Mouse (Mus musculus) intestine, embryonic 15.5 days (tissue): ENCODE measurements around the gene Kat6b. TPM values are rescaled to one million over a fixed set of nuclear protein-coding genes. Genes with fewer than 3 reads are reported as not detected.

Experiments
- ATAC-seq: fragments of 200-750 bp; cut with Nextera tagmentation; 2 replicates; pipeline ENCODE4 v1.8.0; 2017; ENCODE audit warnings: moderate TSS enrichment, moderate library complexity
- H3K27ac ChIP-seq: fragments of 300-500 bp; sonication (generic); 2 replicates; pipeline ENCODE4 v1.5.1; 2015; ENCODE audit warnings: mild to moderate bottlenecking, inconsistent platforms
- H3K27me3 ChIP-seq: fragments of 300-500 bp; sonication (generic); replicated peaks from 2 replicates; pipeline ENCODE4 v1.6.1; 2015; ENCODE audit warnings: inconsistent platforms
- H3K36me3 ChIP-seq: fragments of 300-500 bp; sonication (generic); 2 replicates; pipeline ENCODE4 v1.6.1; 2015; ENCODE audit warnings: inconsistent platforms
- H3K4me1 ChIP-seq: fragments of 300-500 bp; sonication (generic); replicated peaks from 2 replicates; pipeline ENCODE4 v1.6.1; 2015; ENCODE audit warnings: inconsistent platforms
- H3K4me2 ChIP-seq: fragments of 300-500 bp; sonication (generic); replicated peaks from 2 replicates; pipeline ENCODE4 v1.6.1; 2015; ENCODE audit warnings: mild to moderate bottlenecking, inconsistent platforms
- H3K4me3 ChIP-seq: fragments of 300-500 bp; sonication (generic); replicated peaks from 2 replicates; pipeline ENCODE4 v1.5.1; 2015; ENCODE audit warnings: inconsistent platforms
- H3K9ac ChIP-seq: fragments of 300-500 bp; sonication (generic); 2 replicates; pipeline ENCODE4 v1.6.1; 2015; ENCODE audit warnings: inconsistent platforms
- H3K9me3 ChIP-seq: fragments of 300-500 bp; sonication (generic); 2 replicates; pipeline ENCODE4 v1.6.1; 2016; ENCODE audit warnings: inconsistent platforms
- WGBS: fragments of 180-500 bp; shearing (Covaris S2); methylation state at CpG from one replicate; pipeline ENCODE4 v1.1.7; 2015; 5-methylcytosine and 5-hydroxymethylcytosine counted together
- polyA plus RNA-seq: library from polyadenylated mRNA; unstranded; fragments of >200 nt; fragmentation: Nextera tagmentation; extraction: Ambion mirVana; gene quantifications from 2 replicates; pipeline ENCODE4 v1.2.1, GENCODE M21; 2015

The Kat6b gene
- polyA plus RNA-seq, 1 experiment from 2014 or later, result 10.6 TPM

- H3K9me3 ChIP-seq, result no peaks in the 10 kb centered on the region
- H3K27ac ChIP-seq, result no peak overlapping the region
- H3K4me3 ChIP-seq, result no peak overlapping the region
- no peak overlapping the region for H3K4me2 ChIP-seq
- H3K9ac ChIP-seq, result no peak overlapping the region
- no peak for ATAC-seq
- H3K36me3 ChIP-seq, result no peaks in the 10 kb centered on the region
- H3K4me1 ChIP-seq, result peaks cover 3% of the 10 kb centered on the region; the same call in 1 of the 2 replicates
- 85% methylated on average over 11 of the region's 11 CpGs for WGBS
- H3K27me3 ChIP-seq, result no peaks in the 10 kb centered on the region
These were observed 53.5 kb downstream of the Kat6b start for GRCm38 (mm10) chr14:21534542-21535272.

GRCm38 (mm10) chr14:21536485-21537181 lies 55.4 kb downstream of the Kat6b start:
- 87% methylated on average over 11 of the region's 11 CpGs for WGBS
- H3K4me2 ChIP-seq, result no peak overlapping the region
- H3K27ac ChIP-seq, result no peak overlapping the region
- no peaks in the 10 kb centered on the region for H3K36me3 ChIP-seq
- H3K9me3 ChIP-seq, result no peaks in the 10 kb centered on the region
- no peak for ATAC-seq
- peaks cover 3% of the 10 kb centered on the region; the same call in 1 of the 2 replicates for H3K4me1 ChIP-seq
- H3K27me3 ChIP-seq, result no peaks in the 10 kb centered on the region
- no peak overlapping the region for H3K9ac ChIP-seq
- no peak overlapping the region for H3K4me3 ChIP-seq

GRCm38 (mm10) chr14:21537838-21538237 lies 56.6 kb downstream of the Kat6b start:
- Histone ChIP-seq H3K36me3 (peaks cover 5% of the 10 kb centered on the region), H3K27me3 (no peaks in the 10 kb centered on the region), H3K27ac (no peak overlapping the region), H3K9ac (no peak overlapping the region), H3K4me2 (no peak overlapping the region), H3K9me3 (no peaks in the 10 kb centered on the region), H3K4me1 (no peaks in the 10 kb centered on the region), H3K4me3 (no peak overlapping the region)
- no peak for ATAC-seq
- 87% methylated on average over 3 of the region's 3 CpGs for WGBS

GRCm38 (mm10) chr14:21539731-21540130 lies 58.5 kb downstream of the Kat6b start:
- peaks cover 5% of the 10 kb centered on the region for H3K36me3 ChIP-seq
- WGBS, result 94% methylated on average over 3 of the region's 3 CpGs
- no peaks in the 10 kb centered on the region for H3K27me3 ChIP-seq
- H3K27ac ChIP-seq, result no peak overlapping the region
- H3K9me3 ChIP-seq, result no peaks in the 10 kb centered on the region
- no peak for ATAC-seq
- H3K9ac ChIP-seq, result no peak overlapping the region
- no peak overlapping the region for H3K4me3 ChIP-seq
- 0 out of 2 replicates have a peak, but pooled peaks cover under 1% of the 10 kb centered on the region for H3K4me1 ChIP-seq
- no peak overlapping the region for H3K4me2 ChIP-seq

GRCm38 (mm10) chr14:21540361-21540760 lies 59.1 kb downstream of the Kat6b start:
- H3K4me1 ChIP-seq, result peaks cover 3% of the 10 kb centered on the region; the same call in 1 of the 2 replicates
- H3K4me2 ChIP-seq, result no peak overlapping the region
- H3K9ac ChIP-seq, result no peak overlapping the region
- H3K27me3 ChIP-seq, result no peaks in the 10 kb centered on the region
- 69% methylated on average over 3 of the region's 3 CpGs for WGBS
- H3K36me3 ChIP-seq, result peaks cover 5% of the 10 kb centered on the region
- H3K4me3 ChIP-seq, result no peak overlapping the region
- H3K27ac ChIP-seq, result no peak overlapping the region
- H3K9me3 ChIP-seq, result no peaks in the 10 kb centered on the region
- ATAC-seq, result no peak

GRCm38 (mm10) chr14:21545529-21545928 lies 64.3 kb downstream of the Kat6b start:
- peaks cover 15% of the 10 kb centered on the region for H3K4me1 ChIP-seq
- H3K4me2 ChIP-seq, result no peak overlapping the region
- H3K4me3 ChIP-seq, result no peak overlapping the region
- no peak overlapping the region for H3K27ac ChIP-seq
- ATAC-seq, result no peak
- H3K27me3 ChIP-seq, result no peaks in the 10 kb centered on the region
- WGBS, result 77% methylated on average over 4 of the region's 4 CpGs
- H3K9ac ChIP-seq, result no peak overlapping the region
- no peaks in the 10 kb centered on the region for H3K9me3 ChIP-seq
- peaks cover 5% of the 10 kb centered on the region for H3K36me3 ChIP-seq

GRCm38 (mm10) chr14:21546351-21546750 lies 65.1 kb downstream of the Kat6b start:
- H3K4me3 ChIP-seq, result no peak overlapping the region
- no peaks in the 10 kb centered on the region for H3K9me3 ChIP-seq
- ATAC-seq, result no peak
- H3K27me3 ChIP-seq, result no peaks in the 10 kb centered on the region
- no peak overlapping the region for H3K4me2 ChIP-seq
- H3K4me1 ChIP-seq, result peaks cover 15% of the 10 kb centered on the region
- H3K9ac ChIP-seq, result no peak overlapping the region
- 60% methylated on average over 3 of the region's 3 CpGs for WGBS
- H3K36me3 ChIP-seq, result peaks cover 5% of the 10 kb centered on the region
- H3K27ac ChIP-seq, result no peak overlapping the region

GRCm38 (mm10) chr14:21547297-21547696 lies 66.1 kb downstream of the Kat6b start:
- no peak overlapping the region for H3K4me3 ChIP-seq
- peaks cover 15% of the 10 kb centered on the region for H3K4me1 ChIP-seq
- H3K27me3 ChIP-seq, result no peaks in the 10 kb centered on the region
- no peak overlapping the region for H3K27ac ChIP-seq
- ATAC-seq, result no peak
- H3K4me2 ChIP-seq, result no peak overlapping the region
- H3K36me3 ChIP-seq, result peaks cover 2% of the 10 kb centered on the region
- H3K9ac ChIP-seq, result no peak overlapping the region
- 56% methylated on average over 7 of the region's 7 CpGs for WGBS
- H3K9me3 ChIP-seq, result no peaks in the 10 kb centered on the region

- WGBS, result 67% methylated on average over 3 of the region's 3 CpGs
- no peak for ATAC-seq
- H3K36me3 ChIP-seq, result no peaks in the 10 kb centered on the region
These were observed 66.7 kb downstream of the Kat6b start for GRCm38 (mm10) chr14:21547965-21548364.

GRCm38 (mm10) chr14:21548952-21549607 lies 67.8 kb downstream of the Kat6b start:
- WGBS, result 72% methylated on average over 6 of the region's 6 CpGs
- H3K4me1 ChIP-seq, result peaks cover 18% of the 10 kb centered on the region
- ATAC-seq, result no peak

More at GRCm38 (mm10) chr14:21547965-21548364, 66.7 kb downstream of the Kat6b start:
- H3K4me3 ChIP-seq, result no peak overlapping the region
- H3K9ac ChIP-seq, result no peak overlapping the region
- H3K9me3 ChIP-seq, result no peaks in the 10 kb centered on the region
- H3K27me3 ChIP-seq, result no peaks in the 10 kb centered on the region
- no peak overlapping the region for H3K27ac ChIP-seq
- no peak overlapping the region for H3K4me2 ChIP-seq
- H3K4me1 ChIP-seq, result peaks cover 17% of the 10 kb centered on the region

GRCm38 (mm10) chr14:21549608-21550115 lies 68.4 kb downstream of the Kat6b start:
- H3K4me1 ChIP-seq, result peaks cover 18% of the 10 kb centered on the region
- H3K36me3 ChIP-seq, result no peaks in the 10 kb centered on the region
- H3K9ac ChIP-seq, result no peak overlapping the region
- WGBS, result 84% methylated on average over 6 of the region's 6 CpGs
- no peak overlapping the region for H3K4me2 ChIP-seq
- H3K9me3 ChIP-seq, result no peaks in the 10 kb centered on the region
- H3K4me3 ChIP-seq, result no peak overlapping the region
- ATAC-seq, result no peak
- no peaks in the 10 kb centered on the region for H3K27me3 ChIP-seq
- no peak overlapping the region for H3K27ac ChIP-seq

More at GRCm38 (mm10) chr14:21548952-21549607, 67.8 kb downstream of the Kat6b start:
- Histone ChIP-seq H3K4me3 (no peak overlapping the region), H3K27ac (no peak overlapping the region), H3K27me3 (no peaks in the 10 kb centered on the region), H3K9me3 (no peaks in the 10 kb centered on the region), H3K36me3 (no peaks in the 10 kb centered on the region), H3K9ac (no peak overlapping the region), H3K4me2 (no peak overlapping the region)

GRCm38 (mm10) chr14:21550576-21550975 lies 69.3 kb downstream of the Kat6b start:
- H3K4me2 ChIP-seq, result no peak overlapping the region
- H3K36me3 ChIP-seq, result no peaks in the 10 kb centered on the region
- H3K9ac ChIP-seq, result no peak overlapping the region
- no peaks in the 10 kb centered on the region for H3K9me3 ChIP-seq
- no peak for ATAC-seq
- peaks cover 13% of the 10 kb centered on the region for H3K4me1 ChIP-seq
- no peaks in the 10 kb centered on the region for H3K27me3 ChIP-seq
- H3K4me3 ChIP-seq, result no peak overlapping the region
- H3K27ac ChIP-seq, result no peak overlapping the region
- WGBS, result 60% methylated on average over 7 of the region's 7 CpGs
